Mouse (Mus musculus) forebrain, embryonic 10.5 days (tissue): ENCODE results near the gene Helz2. TPM values are rescaled to one million over a fixed set of nuclear protein-coding genes. Genes with fewer than 3 reads are reported as not detected.

ENCODE experiments used
- DNase-seq: peaks from one replicate; pipeline ENCODE4 v3.0.0-alpha.2; 2017; ENCODE audit warnings: low spot score; ENCODE audit errors: extremely low spot score
- H3K27ac ChIP-seq: fragments of 300-500 bp; sonication (generic); 2 replicates; pipeline ENCODE4 v1.5.1; 2016; ENCODE audit warnings: mild to moderate bottlenecking
- H3K27me3 ChIP-seq: fragments of 300-500 bp; sonication (generic); 2 replicates; pipeline ENCODE4 v1.6.1; 2016; ENCODE audit warnings: mild to moderate bottlenecking; ENCODE audit not compliant: poor library complexity, severe bottlenecking
- H3K36me3 ChIP-seq: fragments of 300-500 bp; sonication (generic); replicated peaks from 2 replicates; pipeline ENCODE4 v1.6.1; 2016; ENCODE audit warnings: mild to moderate bottlenecking, moderate library complexity
- H3K4me1 ChIP-seq: fragments of 300-500 bp; sonication (generic); 2 replicates; pipeline ENCODE4 v1.6.1; 2016
- H3K4me3 ChIP-seq: fragments of 300-500 bp; sonication (generic); 2 replicates; pipeline ENCODE4 v1.5.1; 2016; ENCODE audit warnings: mild to moderate bottlenecking, moderate library complexity
- H3K9me3 ChIP-seq: fragments of 300-500 bp; sonication (generic); 2 replicates; pipeline ENCODE4 v1.6.1; 2016; ENCODE audit warnings: mild to moderate bottlenecking, moderate library complexity
- WGBS: fragments of 180-500 bp; shearing (Covaris S2); methylation state at CpG from one replicate; pipeline ENCODE4 v1.1.7; 2016; 5-methylcytosine and 5-hydroxymethylcytosine counted together
- polyA plus RNA-seq: library from polyadenylated mRNA; unstranded; fragments of >200 nt; fragmentation: Nextera tagmentation; extraction: Ambion mirVana; gene quantifications from 2 replicates; pipeline ENCODE4 v1.2.1, GENCODE M21; 2016

Gene Helz2
- polyA plus RNA-seq, 1 experiment from 2014 or later: 0.77 TPM

DNA sequence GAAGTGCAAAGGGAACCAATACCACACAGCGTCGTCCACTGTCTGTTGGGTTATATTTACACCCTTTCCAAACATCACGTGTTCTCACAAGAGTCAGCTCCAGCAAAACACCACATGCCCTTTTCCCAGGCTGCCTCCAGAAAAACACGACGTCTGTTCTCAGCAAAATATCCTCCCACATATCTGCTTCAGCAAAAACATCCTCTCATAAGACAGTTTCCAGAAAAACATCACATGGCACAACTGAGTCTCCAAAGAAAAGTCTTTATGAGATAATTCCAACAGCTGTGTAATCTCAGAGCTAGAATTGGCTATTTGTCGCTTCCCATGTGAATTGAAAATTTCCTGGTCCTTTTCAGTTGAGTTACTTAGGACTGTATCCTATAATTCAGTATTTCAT, 60.9 kb downstream of the Helz2 start:
- DNase-seq: no peak
- WGBS: 82% methylated on average over 6 of the region's 6 CpGs
- Histone ChIP-seq H3K4me3 (no peak overlapping the region), H3K4me1 (no peaks in the 10 kb centered on the region), H3K9me3 (no peaks in the 10 kb centered on the region), H3K27me3 (no peaks in the 10 kb centered on the region), H3K27ac (no peak overlapping the region), H3K36me3 (no peaks in the 10 kb centered on the region)

DNA sequence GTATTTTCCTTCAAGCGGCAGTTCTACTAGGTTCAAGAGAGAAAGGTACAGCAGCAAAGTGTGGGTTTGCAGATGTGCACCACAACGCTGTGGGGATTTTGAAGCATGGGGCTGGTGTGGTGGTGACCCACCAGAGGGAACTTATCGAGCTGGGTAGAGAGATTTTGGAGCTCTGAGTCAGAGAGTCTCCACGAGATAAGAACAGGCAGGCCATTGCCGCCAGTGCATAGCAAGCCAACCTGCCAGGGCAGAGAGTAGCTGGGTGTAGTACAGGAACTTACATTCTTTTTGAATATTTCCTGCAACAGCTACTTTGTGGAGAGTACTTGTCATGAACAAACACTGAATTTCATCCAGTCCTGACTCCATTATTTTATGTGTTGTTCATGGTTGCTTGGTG, 63.4 kb downstream of the Helz2 start:
- WGBS: 90% methylated on average over 5 of the region's 5 CpGs

DNA sequence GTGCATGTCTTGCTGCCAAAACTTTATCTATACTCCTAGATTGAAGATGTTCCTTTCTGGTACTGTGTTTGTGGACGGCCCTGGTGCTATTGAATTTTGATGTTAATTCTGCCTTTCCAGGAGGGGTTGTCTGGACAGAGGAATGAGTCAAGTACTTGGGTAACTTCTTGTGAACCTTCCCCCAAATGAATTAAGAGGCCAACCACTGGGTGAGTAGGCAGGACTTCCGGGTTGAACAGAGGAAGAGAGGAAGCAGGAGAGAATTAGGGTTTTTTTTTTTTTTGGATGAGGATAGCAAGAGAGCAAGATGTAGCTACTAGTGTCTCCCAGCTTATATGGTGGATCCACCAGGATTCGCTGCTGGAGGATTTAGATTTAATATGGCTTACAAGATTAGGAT, 63.8 kb downstream of the Helz2 start:
- H3K4me3 ChIP-seq: no peak overlapping the region
- H3K4me1 ChIP-seq: no peaks in the 10 kb centered on the region
- H3K27ac ChIP-seq: no peak overlapping the region
- H3K27me3 ChIP-seq: no peaks in the 10 kb centered on the region
- DNase-seq: no peak
- H3K36me3 ChIP-seq: no peaks in the 10 kb centered on the region
- WGBS: 80% methylated on average over 3 of the region's 3 CpGs
- no peaks in the 10 kb centered on the region for H3K9me3 ChIP-seq

More for the DNA sequence above, 63.4 kb downstream of the Helz2 start:
- Histone ChIP-seq H3K27ac (no peak overlapping the region), H3K4me3 (no peak overlapping the region), H3K9me3 (no peaks in the 10 kb centered on the region), H3K4me1 (no peaks in the 10 kb centered on the region), H3K27me3 (no peaks in the 10 kb centered on the region), H3K36me3 (no peaks in the 10 kb centered on the region)
- no peak for DNase-seq

Other genes with a start within 250 kb of the Helz2 start
- gene Chrna4, start 198.5 kb downstream of the Helz2 start, polyA plus RNA-seq: 5.7 and 5.8 TPM in 2 replicates
- gene Kcnq2, start 106.7 kb downstream of the Helz2 start, polyA plus RNA-seq: 2.9 and 3.8 TPM in 2 replicates
- gene Eef1a2, start 85.0 kb downstream of the Helz2 start, polyA plus RNA-seq: 0.07 and 0.15 TPM in 2 replicates
- 387 and 397 TPM in 2 replicates for gene Ppdpf, start 54.8 kb downstream of the Helz2 start, polyA plus RNA-seq
- not detected in 2 replicates for gene Ptk6, start 39.2 kb downstream of the Helz2 start, polyA plus RNA-seq
- 0.12 and 0.15 TPM in 2 replicates for gene Srms, start 28.8 kb downstream of the Helz2 start, polyA plus RNA-seq
- gene Fndc11, start 22.0 kb downstream of the Helz2 start, polyA plus RNA-seq: 0.47 and 0.68 TPM in 2 replicates
- 20.7 and 21.6 TPM in 2 replicates for gene Gmeb2, start 46.0 kb upstream of the Helz2 start, polyA plus RNA-seq
- 56.4 and 76.0 TPM in 2 replicates for gene Stmn3, start 72.5 kb upstream of the Helz2 start, polyA plus RNA-seq
- 81.3 and 83.6 TPM in 2 replicates for gene Rtel1, start 77.7 kb upstream of the Helz2 start, polyA plus RNA-seq
- 43.7 and 47.4 TPM in 2 replicates for gene Zgpat, start 122.9 kb upstream of the Helz2 start, polyA plus RNA-seq
- 80.0 and 84.5 TPM in 2 replicates for gene Arfrp1, start 123.4 kb upstream of the Helz2 start, polyA plus RNA-seq
- gene Lime1, start 138.1 kb upstream of the Helz2 start, polyA plus RNA-seq: 29.8 TPM in 2 replicates
- gene Zbtb46, start 217.4 kb upstream of the Helz2 start, polyA plus RNA-seq: 17.5 and 18.3 TPM in 2 replicates